Mouse (Mus musculus): Measurements from ENCODE around the gene Olig3. TPM values are rescaled to one million over a fixed set of nuclear protein-coding genes. Genes with fewer than 3 reads are reported as not detected.
"Not testable (repeated sequence)": the region's sequence is repeated elsewhere in the genome, so short reads cannot be mapped to it uniquely, and the experiment has no call there.

Gene Olig3
- total RNA-seq, 2 experiments from 2014 or later = not detected

DNA sequence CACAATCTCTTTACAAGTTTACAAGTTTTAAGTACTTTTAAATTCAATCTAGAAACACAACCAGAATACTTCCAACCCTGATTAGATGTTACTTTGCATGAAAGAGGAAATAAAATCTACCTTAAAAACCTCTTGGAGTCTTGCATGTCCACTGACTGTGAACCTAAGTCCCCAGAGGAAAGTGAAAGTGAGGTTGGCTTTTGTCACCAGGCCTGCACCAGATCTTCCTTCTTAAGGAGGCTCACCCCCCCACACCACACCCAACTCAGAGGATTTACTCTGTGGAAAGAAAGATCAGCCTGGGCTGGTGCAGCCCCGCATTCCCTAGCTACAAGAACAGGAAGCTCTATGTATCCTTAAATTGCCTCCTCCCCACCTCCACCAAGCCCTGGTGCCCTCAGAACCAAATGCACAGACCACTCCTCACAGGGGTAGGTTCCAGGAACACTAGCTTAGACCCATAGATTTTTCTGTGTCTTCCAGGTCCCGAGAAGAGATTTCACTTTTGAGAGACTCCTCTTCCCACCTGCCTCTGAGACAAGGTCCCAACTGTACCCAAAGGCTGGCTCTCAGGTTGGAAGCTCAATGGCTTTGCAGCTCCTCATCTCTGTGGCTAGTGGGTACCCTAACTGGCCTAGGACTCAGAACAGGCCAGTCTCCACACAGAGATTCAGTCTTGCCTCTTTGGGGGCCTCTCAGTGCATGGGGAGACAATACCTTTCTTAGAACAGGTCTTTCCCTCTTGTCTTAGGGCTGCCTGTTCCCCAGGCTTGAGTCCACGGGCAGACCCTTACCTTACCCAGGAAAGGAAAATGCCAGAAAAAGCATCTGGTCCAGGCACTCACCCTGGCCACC lies 4.3 kb downstream of the Olig3 start:
- ATAC-seq (replicated peaks; ENCODE audit: low FRiP score, poor library complexity, severe bottlenecking) = no peak

DNA sequence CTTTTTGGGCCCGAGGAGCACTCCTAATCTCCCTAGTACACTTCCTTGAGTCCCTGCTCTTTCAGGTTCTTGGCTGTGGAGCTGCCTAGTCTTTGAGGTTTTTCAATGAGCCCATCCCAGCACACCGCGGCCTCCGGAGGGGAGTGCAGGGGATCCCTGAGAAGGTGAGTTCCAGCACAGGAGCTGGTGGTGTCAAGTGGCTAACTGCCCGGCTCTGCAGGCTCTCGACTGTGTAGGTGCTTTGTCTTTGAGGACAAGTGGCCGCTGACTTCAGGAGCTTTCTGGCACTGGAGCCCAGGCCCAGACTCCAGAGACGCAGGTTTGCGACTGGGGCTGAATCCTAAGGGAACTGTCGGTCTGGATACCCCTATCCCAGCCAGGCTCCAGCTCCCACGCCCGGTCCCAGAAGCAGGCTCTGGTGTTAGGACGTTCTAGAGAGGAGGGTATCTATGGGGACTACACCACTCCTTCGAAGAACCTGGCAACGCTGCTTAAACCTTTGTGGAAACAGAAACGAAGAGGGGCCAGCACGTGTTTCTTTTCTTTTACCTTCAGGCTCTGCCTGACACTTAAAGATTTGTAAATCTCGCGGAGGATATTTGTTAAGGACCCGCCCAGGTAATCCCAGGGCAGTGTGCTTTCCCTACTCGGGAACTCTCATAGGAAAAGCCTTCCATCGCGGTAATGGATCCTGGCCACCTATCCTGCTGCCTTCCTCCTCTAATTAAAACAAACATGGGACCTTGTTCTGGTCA lies 5.4 kb downstream of the Olig3 start:
- no peak for ATAC-seq (replicated peaks; ENCODE audit: low FRiP score, poor library complexity, severe bottlenecking)

DNA sequence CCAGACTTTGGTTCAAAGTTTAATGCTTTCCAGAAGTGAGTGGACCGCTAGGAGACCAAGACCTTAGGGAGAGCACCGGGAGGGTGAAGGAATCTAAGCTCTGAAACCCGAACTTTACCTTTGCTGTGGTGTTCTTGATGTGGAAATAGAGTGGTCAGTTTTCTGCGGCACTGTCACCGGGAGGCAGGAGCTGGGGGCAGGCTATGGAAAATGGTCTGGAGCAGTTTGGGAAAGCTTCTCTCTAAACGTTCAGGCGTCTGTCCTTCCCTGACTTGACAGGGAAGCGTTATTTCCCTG lies 5.9 kb downstream of the Olig3 start:
- no peak for ATAC-seq (replicated peaks; ENCODE audit: low FRiP score, poor library complexity, severe bottlenecking)

DNA sequence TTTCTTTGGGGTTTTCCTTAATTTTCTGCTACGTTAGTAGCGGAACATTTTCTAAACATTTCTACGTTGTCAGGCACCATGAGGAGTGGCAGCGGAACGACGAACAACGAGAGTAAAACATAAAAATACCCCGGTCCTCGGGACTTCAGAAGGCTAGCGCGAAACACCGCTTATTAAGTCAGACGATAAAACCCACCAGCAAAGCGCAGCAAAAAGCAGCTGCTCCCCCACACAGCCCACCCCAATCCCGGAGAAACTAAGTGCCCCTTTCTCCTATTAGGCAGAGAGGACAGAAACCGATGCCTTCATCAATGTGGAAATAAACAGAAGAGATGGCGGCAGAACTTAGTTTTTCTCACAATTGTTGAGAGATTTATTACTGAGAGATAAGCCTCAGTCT lies 6.5 kb downstream of the Olig3 start:
- no peak for ATAC-seq (replicated peaks; ENCODE audit: low FRiP score, poor library complexity, severe bottlenecking)

GRCm38 (mm10) chr10:19363365-19363764 lies 7.0 kb downstream of the Olig3 start:
- ATAC-seq (replicated peaks; ENCODE audit: low FRiP score, poor library complexity, severe bottlenecking) = no peak

DNA sequence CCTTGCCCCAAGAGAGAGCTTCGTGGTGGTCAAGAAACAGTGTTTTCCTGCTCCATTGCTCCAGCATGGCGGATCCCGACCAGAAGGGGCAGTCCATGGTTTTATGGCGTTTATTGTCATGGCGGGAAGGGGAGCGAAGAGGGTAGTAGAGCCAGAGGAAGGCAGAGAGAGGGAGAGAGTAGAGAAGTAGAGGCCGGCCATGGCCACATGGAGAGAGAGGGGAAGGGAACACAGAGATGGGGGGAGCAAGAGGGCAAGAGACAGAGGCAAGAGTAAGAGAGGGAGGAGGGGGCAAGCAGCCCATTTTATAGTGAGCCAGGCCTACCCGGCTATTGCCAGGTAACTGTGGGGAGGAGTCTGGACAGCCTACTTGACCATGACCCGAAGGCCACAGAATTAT lies 12.8 kb downstream of the Olig3 start:
- ATAC-seq (replicated peaks; ENCODE audit: low FRiP score, poor library complexity, severe bottlenecking) = no peak

GRCm38 (mm10) chr10:19370146-19370545 lies 13.8 kb downstream of the Olig3 start:
- no peak for ATAC-seq (replicated peaks; ENCODE audit: low FRiP score, poor library complexity, severe bottlenecking)

DNA sequence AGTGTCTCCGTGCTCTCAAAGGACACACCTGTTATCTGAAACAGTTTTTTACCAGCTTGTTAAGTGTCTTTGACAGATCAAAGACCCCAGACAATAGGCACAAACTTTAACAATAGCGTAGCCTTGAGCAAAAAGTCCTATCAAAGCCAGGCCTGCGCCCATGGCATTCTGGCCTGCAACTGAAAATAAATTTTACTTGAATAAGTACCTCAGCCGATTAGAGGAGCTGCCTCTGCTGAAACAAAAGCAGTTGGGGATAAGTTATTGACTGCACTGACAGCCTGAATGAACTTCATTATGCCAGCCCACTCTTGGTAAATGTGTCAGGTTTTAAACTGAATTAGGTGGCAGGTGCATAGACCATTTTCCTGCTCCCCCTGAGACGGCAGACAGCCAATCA lies 15.9 kb downstream of the Olig3 start:
- no peak for ATAC-seq (replicated peaks; ENCODE audit: low FRiP score, poor library complexity, severe bottlenecking)

DNA sequence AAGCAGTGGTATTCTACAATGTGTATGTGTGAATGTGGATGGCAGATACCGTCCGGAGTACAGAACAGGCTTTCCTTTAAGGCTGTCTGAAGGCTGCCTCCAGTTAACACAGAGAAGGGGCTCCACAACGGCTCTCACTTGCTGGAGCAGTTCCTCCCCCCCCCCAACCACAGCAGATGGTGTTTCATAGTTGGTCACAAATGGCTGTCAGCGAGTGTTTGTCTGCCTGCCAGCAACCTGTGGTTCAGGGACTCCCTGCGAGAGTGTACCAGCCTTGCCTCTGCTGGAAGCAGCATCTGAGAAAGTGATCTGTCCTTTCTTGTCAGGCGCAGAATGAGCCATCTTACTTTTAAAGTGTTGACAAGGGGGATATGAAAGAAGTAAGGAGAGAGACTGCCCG lies 17.5 kb downstream of the Olig3 start:
- ATAC-seq (replicated peaks; ENCODE audit: low FRiP score, poor library complexity, severe bottlenecking) = no peak

- no peak for ATAC-seq (replicated peaks; ENCODE audit: low FRiP score, poor library complexity, severe bottlenecking)
Observed at GRCm38 (mm10) chr10:19374311-19374710, 18.0 kb downstream of the Olig3 start.

DNA sequence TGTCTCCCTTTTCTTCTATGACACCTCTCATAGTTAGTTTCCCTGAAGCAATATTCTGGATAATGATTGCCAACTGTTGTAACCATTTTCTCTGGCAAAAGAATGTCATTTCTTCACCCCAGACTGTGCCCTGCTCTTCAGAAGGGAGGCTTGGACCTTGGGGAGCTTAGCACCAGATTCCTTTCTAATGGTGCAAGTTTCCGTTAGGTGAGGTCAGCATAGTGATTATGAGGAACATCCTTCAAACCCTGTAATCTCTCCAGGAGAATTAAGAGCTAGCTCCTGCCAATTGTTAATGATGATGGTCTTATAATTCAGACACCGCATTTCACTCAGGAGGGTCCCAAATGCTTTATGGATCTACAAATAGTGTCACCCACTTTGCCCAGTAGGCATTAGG lies 19.5 kb downstream of the Olig3 start:
- ATAC-seq (replicated peaks; ENCODE audit: low FRiP score, poor library complexity, severe bottlenecking) = no peak

- ATAC-seq (replicated peaks; ENCODE audit: low FRiP score, poor library complexity, severe bottlenecking) = not testable (repeated sequence)
Observed at GRCm38 (mm10) chr10:19380971-19381370, 24.6 kb downstream of the Olig3 start.

GRCm38 (mm10) chr10:19384176-19384575 lies 27.8 kb downstream of the Olig3 start:
- ATAC-seq (replicated peaks; ENCODE audit: low FRiP score, poor library complexity, severe bottlenecking) = no peak

DNA sequence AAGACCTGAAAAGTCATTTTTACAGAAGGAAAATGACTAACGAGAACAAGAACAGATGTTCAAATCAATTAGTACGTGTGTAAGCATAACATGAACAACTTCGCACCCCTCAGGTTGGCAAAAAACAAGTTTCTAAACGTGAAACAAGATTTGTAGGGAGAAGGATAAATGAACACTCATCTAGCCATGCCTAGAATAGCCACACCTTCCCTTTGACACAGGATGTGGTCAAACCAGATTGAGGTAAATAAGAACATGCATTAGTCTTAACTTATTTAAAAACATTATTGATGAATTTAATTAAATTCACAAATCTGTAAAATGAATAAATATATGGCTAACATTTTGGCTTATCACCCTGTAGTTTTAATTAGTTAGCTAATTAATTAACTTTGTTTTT lies 35.5 kb downstream of the Olig3 start:
- ATAC-seq (replicated peaks; ENCODE audit: low FRiP score, poor library complexity, severe bottlenecking) = no peak

DNA sequence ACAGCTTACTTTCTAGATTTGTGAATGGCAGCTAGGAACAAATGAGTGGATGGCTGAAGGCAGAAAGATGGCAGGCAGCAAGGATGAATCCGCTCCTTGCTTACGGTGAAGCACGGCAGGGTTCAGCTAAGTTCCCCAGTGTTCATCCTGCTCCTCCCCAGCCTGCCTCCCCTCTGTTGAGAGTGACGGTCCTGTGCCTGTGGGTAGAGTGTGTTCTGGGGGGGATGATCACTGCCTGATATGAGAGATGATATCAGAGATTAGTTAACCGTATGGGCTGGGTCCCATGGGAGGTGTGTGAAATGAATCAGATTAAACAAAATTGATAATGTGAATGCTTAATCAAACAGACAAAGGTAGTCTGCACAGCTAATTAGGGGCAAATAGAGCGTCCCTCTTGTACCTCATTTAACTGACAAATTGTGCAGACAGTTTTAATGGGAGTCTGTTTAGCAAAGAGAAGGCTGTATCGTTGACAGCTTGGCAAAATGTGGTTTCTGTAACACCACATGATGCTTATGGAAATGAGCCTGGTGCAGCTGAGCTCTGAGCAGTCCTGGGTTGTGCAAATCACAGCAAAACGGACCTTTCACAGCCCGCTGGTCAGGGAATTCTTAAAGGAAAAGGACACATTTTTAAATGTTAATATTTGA lies 40.3 kb downstream of the Olig3 start:
- ATAC-seq (replicated peaks; ENCODE audit: low FRiP score, poor library complexity, severe bottlenecking) = no peak

DNA sequence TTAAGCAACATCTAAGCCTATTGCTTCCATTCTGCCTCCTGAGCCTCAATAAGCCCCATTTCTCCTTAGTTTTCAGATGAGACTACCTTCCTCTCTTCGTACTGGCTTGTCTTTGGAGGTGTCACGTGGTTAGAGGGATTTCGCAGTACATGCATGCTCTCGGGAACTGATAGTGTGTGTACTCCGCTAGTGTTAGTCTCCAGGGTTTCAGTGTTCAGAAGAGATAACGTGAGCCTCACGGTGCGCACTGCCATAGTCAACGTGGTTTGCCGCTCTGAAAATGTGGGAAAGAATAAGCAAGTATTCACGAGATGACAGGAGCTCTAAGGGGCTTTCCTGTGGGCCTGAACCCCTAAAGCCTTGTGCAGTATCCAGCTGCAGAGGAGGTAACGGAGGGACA lies 41.1 kb downstream of the Olig3 start:
- ATAC-seq (replicated peaks; ENCODE audit: low FRiP score, poor library complexity, severe bottlenecking) = no peak

DNA sequence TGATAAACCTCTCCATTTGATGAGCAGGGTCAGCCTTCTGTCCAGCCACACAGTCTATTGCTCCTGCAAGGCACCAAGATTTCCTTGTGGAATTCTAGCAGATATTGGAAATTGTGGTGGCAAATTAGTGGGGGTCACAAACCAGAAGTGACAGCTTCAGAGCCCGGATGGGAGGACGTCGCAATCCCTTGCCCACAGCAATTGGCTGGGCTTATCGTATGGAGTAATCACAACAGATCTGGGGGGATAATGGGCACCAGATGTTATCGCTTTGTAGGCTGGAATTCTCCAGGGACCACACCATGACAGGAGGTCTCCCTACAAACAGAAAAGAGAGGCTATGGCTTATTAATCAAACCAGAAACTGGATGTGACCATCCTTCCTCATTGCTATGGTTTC lies 44.8 kb downstream of the Olig3 start:
- no peak for ATAC-seq (replicated peaks; ENCODE audit: low FRiP score, poor library complexity, severe bottlenecking)

- ATAC-seq (replicated peaks; ENCODE audit: low FRiP score, poor library complexity, severe bottlenecking) = no peak
Observed at GRCm38 (mm10) chr10:19404401-19404800, 48.1 kb downstream of the Olig3 start.

DNA sequence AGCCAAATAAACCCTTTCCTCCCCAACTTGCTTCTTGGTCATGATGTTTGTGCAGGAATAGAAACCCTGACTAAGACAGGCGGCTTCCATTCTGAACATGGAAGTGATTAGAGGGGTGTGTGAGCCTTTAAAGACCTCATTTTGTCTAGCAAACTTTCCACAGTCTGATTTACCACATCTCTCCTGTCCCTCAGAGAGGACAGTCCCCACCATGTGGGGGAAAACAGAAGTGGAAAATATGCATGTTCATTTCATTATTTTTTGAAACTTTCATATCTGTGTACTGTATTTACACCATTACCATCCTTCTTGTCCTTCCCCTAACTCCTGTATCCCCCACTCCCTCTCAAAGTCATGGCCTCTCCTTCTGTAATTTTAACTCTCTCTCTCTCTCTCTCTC lies 49.6 kb downstream of the Olig3 start:
- no peak for ATAC-seq (replicated peaks; ENCODE audit: low FRiP score, poor library complexity, severe bottlenecking)

DNA sequence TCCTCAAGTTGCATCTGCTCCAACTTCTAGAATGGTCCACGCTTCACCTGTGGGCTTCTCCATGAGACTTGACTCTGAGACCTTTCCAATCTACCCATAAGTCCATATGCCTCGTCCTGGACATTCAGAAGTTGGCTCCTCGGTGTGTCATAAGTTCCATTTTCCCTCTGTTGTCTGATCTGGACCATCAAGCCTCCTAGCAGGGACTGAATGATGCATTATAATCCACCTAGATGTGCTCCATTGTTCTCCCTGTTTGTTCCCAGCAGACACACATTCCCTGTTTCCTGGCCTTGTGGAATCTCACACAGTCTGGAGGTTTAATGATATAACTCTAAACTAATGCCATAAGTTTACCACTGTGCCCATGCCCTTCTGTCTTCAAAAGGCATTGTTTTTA lies 50.8 kb downstream of the Olig3 start:
- no peak for ATAC-seq (replicated peaks; ENCODE audit: low FRiP score, poor library complexity, severe bottlenecking)

Measured in erythroblast, adult 5-6 weeks (primary cell).